Mouse (Mus musculus): Measurements from ENCODE around the gene Adgrl1.
A peak's percentile ranks its signal among the peaks of the same experiment; 100 is the strongest.

Adgrl1 gene

DNA sequence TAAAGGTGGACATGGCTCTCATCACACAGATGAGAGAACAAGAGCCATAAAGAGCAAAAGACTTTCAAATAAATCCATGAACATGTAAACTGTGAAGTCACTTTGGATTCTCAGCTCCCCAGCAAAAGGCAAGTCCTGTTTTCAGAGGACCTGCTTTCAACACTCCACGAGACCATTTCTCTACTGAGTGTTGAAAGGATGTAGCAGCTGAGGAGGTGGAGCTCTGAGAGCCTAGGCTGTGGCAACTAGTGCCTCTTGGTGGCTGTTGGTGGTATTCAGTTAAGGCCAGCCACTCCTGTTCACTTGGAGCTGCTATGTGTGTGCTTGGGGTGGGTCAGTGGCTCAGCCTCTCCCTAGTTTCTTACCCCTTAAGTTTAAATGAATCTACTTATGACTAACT, 56.9 kb downstream of the Adgrl1 start:
- H3K36me3 ChIP-seq (ENCODE audit: control insufficient read depth, insufficient read depth, low read length, poor library complexity, severe bottlenecking) = no peaks in the 10 kb centered on the region
- H3K27me3 ChIP-seq (ENCODE audit: control insufficient read depth, insufficient read depth, low read length, poor library complexity, severe bottlenecking) = no peaks in the 10 kb centered on the region
- DNase-seq (ENCODE audit: low read depth, low spot score) = peak; percentile 63

DNA sequence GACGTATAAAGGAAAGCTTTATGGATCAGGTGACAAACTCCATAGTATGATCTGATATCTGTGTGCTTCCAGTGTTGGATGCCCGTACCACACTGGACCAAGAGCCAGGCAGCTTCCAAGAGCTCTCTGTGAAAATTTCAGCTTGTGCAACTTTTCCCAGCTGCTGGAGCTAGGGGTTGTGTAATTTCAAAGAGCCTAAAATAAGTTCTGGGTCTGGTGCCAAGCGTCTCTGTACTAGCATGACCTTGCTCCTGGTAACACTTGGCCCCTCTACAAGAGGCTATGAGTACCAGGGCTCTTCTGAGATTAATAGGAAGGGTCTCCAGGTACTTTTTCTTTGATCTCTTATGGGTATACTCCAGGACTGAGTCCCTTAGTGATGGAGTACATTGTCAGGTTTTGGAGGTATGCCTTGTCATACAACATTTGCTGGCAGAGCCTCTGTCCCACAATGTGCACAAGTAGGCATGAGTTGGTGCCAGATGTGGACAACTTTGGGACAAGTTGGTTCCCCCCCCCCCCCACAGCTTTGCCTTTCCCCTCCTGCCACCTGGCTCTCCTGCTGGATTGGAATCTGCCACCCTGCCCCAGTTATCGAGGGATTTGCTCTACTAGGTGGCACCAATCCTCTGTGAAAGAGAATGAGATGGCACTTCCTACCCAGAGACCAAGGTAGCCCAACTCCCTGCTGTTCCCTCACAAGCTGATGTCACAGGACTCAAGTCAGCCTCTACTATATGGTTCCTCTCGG, 64.3 kb downstream of the Adgrl1 start:
- Histone ChIP-seq H3K27me3 (ENCODE audit: control insufficient read depth, insufficient read depth, low read length, poor library complexity, severe bottlenecking) (no peaks in the 10 kb centered on the region), H3K36me3 (ENCODE audit: control insufficient read depth, insufficient read depth, low read length, poor library complexity, severe bottlenecking) (no peaks in the 10 kb centered on the region)
- DNase-seq (ENCODE audit: low read depth, low spot score) = no peak

DNA sequence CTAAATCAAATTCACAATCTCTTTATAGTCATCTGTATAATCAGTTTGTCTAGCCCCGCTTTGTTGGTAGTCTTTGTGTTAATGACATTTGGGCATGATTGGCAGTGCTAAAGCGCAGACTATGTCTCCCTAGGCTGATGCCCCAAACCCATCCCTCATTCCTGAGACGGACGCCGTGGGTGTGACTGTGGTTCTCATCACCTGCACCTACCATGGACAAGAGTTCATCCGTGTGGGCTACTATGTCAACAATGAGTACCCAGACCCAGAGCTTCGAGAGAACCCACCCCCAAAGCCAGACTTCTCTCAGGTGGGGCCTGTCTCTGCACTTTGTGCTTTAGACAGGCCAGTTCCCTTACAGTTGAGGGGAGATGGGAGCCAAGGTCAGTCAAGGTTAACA, 67.8 kb downstream of the Adgrl1 start:
- Histone ChIP-seq H3K36me3 (ENCODE audit: control insufficient read depth, insufficient read depth, low read length, poor library complexity, severe bottlenecking) (no peaks in the 10 kb centered on the region), H3K27me3 (ENCODE audit: control insufficient read depth, insufficient read depth, low read length, poor library complexity, severe bottlenecking) (no peaks in the 10 kb centered on the region)
- DNase-seq (ENCODE audit: low read depth, low spot score) = no peak

DNA sequence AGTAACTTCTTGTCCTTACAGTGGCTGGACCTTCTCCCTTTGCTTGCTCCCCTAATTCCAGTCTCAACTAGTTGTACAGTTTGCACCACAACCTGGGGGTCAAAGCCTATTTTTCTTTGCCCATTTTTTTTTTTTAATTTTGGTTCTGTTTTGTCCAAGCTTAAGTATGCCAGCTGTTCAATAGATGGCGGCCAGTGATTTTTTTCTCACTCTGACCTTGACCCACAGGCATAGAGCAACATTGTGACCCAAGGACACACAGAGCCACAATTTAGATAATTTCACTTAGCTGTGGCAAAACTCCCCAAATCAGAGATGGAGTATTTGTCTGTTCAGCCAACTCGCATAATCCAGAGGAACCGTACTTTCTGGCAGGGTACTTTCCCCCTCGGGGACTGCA, 71.2 kb downstream of the Adgrl1 start:
- DNase-seq (ENCODE audit: low read depth, low spot score) = no peak
- H3K27me3 ChIP-seq (ENCODE audit: control insufficient read depth, insufficient read depth, low read length, poor library complexity, severe bottlenecking) = no peaks in the 10 kb centered on the region
- H3K36me3 ChIP-seq (ENCODE audit: control insufficient read depth, insufficient read depth, low read length, poor library complexity, severe bottlenecking) = no peaks in the 10 kb centered on the region

DNA sequence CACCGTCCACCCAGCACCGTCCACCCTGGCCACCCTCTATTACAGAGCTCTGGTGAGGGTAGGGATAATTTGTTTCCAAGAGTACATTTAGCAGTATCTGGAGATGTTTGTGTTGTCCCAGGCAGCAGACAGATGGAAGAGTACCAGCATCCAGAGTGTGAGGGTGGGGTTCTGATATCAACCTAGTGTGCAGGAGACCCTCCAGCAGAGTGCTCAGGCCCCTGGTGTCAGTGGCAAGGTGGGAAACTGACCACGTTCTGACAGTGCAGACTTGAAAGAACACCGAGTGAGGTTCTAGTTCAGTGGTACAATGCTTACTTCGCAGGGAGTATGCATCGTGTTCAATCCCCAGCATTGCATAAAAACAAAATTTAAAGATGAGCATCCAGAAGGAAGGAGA, 71.8 kb downstream of the Adgrl1 start:
- Histone ChIP-seq H3K36me3 (ENCODE audit: control insufficient read depth, insufficient read depth, low read length, poor library complexity, severe bottlenecking) (no peaks in the 10 kb centered on the region), H3K27me3 (ENCODE audit: control insufficient read depth, insufficient read depth, low read length, poor library complexity, severe bottlenecking) (no peaks in the 10 kb centered on the region)
- DNase-seq (ENCODE audit: low read depth, low spot score) = no peak

DNA sequence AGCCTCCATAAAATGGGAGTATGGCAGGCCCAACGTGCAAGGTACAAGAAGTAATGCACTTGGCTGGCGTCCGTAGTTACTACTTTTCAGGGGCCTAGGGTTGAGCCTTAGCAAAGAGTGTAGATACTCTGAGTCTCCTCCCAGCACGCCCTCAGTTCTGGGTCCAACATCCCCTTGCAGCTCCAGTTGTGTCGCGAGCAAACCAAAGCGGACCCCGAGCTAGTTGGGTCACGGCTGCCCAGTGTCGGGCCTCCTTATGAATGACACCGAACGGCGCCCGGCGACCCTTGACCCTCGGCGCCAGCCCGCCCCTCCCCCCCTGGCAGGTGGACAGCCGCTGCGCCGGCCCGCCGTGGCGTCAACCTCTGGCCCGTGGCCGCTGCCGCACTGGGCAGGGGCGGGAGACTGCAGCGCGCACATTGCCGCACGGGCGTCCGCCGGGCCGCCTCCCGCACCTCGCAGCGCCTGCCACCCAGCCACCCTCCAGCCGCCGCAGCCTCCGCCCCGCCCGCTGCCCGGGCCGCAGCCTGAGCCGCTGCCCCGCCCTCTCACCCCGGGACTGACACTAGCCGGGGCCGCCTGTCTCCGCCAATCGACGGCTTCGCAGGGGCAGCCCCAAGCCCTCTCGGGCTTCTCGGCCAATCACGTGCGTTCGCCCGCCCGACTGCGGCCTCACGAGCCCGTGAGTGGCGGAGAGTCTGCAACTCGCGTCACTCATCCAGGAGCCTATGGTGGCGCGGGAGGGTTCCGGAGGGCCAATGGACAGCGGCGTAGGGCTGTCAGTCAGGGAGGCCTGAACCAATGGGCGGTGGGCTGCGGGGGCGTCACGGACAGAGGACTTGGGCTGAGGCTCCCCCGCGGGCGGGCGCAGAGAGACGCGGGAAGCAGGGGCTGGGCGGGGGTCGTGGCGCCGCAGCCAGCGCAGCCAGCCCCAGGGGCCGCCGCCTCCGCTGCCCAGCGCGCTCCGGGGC, 72.5 kb downstream of the Adgrl1 start, which contains the start of gene Prkaca:
Gene Prkaca (plus strand): TSS at position 844 of the 971 bp plus-strand sequence.
- Histone ChIP-seq H3K36me3 (ENCODE audit: control insufficient read depth, insufficient read depth, low read length, poor library complexity, severe bottlenecking) (no peaks in the 10 kb centered on the region), H3K27me3 (ENCODE audit: control insufficient read depth, insufficient read depth, low read length, poor library complexity, severe bottlenecking) (no peaks in the 10 kb centered on the region)
- DNase-seq (ENCODE audit: low read depth, low spot score) = peak; percentile 98

DNA sequence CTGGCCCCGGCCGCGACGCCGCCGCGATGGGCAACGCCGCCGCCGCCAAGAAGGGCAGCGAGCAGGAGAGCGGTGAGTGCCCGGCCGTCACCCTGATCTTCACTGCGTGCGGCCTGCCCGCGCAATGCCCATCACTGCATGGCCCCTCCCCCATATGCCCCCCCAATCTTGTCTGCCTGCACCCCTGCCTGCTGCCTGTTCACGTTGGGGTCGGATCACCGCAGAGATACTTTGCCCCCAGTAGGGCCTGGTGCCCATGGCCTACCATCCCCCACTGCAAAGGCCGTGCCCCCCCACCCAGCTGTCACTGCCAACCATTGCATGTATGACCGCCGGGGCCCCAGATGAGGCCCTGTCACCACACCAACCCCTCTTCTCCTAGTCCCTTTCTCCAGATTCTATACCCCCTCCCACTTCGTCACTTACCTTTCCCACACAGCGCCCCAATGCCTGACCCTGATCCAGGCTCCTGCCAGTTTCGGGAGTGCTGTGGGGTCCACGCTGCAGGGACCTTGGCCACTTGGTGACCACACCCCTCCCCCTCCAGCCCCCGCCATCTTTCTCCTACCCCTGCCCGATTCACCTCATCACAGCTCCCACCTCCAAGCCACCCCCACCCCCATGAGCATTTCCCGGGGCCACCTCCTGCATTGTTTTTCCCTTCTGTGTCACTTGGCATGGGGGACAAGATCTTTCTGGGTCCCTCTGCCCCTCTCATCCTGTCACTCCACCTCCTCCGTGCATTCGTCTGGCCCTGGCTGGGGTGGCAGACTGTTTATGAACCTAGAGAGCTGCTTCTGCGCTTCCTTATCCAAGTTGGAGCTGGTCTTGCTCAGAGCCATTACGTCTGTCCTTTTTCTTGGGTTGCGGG, 73.5 kb downstream of the Adgrl1 start:
- peak; percentile 37 for DNase-seq (ENCODE audit: low read depth, low spot score)
- H3K27me3 ChIP-seq (ENCODE audit: control insufficient read depth, insufficient read depth, low read length, poor library complexity, severe bottlenecking) = no peaks in the 10 kb centered on the region

DNA sequence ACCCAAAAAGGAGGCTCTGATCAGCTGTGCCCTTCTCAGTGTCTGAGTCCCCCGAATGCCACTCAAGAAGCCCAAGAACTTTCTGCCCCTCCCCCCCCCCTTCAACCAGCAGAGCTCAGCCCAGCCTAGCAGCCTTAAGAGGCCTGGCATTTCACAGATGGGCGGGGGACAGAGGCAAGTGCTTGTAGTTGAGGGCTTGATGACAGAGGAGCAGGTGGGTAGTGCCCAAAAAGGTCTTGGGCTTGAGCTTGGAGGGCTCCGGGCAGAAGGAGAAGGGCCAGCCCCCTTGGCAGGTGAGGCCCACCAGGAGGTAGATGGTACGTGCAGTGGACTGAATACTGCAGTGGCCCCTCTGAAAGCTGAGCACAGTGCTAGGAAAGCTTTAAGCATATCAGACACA, 74.6 kb downstream of the Adgrl1 start:
- H3K27me3 ChIP-seq (ENCODE audit: control insufficient read depth, insufficient read depth, low read length, poor library complexity, severe bottlenecking) = no peaks in the 10 kb centered on the region
- H3K36me3 ChIP-seq (ENCODE audit: control insufficient read depth, insufficient read depth, low read length, poor library complexity, severe bottlenecking) = no peaks in the 10 kb centered on the region
- DNase-seq (ENCODE audit: low read depth, low spot score) = no peak

More for the DNA sequence above, 73.5 kb downstream of the Adgrl1 start:
- H3K36me3 ChIP-seq (ENCODE audit: control insufficient read depth, insufficient read depth, low read length, poor library complexity, severe bottlenecking) = no peaks in the 10 kb centered on the region

DNA sequence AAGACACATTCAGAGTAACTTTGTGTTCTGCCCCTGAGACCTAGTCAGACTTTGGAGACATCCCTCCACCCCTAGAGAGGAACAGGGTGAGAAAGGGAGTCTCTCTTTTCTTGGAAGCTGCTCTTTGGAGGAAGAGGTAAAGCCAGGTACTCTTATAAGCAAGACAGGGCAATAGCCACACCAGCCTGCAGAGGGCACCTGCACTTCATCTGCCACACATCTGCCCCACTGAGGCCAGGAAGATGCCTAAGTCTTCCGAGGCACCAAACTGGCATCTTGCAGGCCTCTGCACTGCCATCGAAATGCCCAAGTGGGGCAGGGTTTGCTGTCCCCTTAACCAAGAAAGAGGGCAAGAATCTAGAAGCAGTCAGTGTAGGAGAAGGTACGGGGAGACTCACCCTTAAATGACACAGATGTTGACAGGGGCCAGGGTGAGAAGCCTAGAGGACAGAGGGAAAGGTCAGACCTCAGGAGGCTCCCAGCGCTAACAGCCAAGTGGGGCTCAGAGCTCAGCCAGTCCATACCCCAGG, 76.3 kb downstream of the Adgrl1 start:
- Histone ChIP-seq H3K36me3 (ENCODE audit: control insufficient read depth, insufficient read depth, low read length, poor library complexity, severe bottlenecking) (no peaks in the 10 kb centered on the region), H3K27me3 (ENCODE audit: control insufficient read depth, insufficient read depth, low read length, poor library complexity, severe bottlenecking) (no peaks in the 10 kb centered on the region)
- peak; percentile 65 for DNase-seq (ENCODE audit: low read depth, low spot score)

DNA sequence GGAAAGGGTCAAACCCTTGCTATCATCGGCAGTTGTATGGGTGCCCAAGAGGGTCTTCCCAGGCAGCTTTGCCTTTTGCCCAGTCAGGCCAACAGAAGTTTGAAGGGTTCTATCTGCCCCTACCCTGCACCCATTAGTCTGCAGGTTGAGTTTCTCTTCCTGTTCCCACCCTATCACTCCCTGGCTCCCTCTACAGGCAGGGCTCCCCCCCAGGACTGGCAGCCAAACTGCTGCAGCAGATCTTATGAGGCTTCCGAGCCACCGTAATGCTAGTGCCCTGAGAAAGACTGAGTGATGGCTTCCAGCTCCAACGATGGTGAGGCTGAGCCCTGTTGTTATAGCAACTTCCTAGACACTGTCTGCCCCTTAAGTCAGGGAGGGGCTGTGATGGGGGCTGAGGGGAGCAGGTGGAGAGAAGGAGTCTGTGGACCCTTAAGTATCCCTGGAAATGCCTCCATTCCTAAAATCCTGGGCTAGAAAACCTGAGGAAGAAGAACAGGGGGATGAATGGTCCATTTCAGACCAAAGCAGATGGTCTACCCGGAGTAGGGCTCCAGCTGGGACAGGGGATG, 77.0 kb downstream of the Adgrl1 start:
- DNase-seq (ENCODE audit: low read depth, low spot score) = peak; percentile 43
- H3K27me3 ChIP-seq (ENCODE audit: control insufficient read depth, insufficient read depth, low read length, poor library complexity, severe bottlenecking) = no peaks in the 10 kb centered on the region

DNA sequence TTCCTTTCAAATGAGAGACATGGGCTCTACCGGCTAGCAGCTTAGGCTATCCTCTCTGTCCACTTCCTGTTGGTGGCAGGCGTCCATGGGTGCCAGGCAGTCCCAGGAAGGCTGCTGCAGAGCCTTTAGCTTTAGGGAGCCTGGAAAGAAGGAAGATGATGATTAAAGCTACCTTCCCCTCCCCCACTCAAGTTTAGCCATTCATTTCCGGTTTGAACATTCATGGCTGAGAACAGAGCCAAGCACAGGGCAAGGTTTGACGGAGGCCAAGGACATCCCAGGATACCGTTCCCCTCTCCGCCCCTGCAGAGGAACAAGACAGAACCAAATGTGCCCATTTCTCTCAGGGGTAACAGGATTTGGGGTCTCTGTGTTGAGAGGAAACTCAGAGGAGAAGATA, 77.7 kb downstream of the Adgrl1 start:
- Histone ChIP-seq H3K27me3 (ENCODE audit: control insufficient read depth, insufficient read depth, low read length, poor library complexity, severe bottlenecking) (no peaks in the 10 kb centered on the region), H3K36me3 (ENCODE audit: control insufficient read depth, insufficient read depth, low read length, poor library complexity, severe bottlenecking) (no peaks in the 10 kb centered on the region)
- DNase-seq (ENCODE audit: low read depth, low spot score) = no peak

More for the DNA sequence above, 77.0 kb downstream of the Adgrl1 start:
- no peaks in the 10 kb centered on the region for H3K36me3 ChIP-seq (ENCODE audit: control insufficient read depth, insufficient read depth, low read length, poor library complexity, severe bottlenecking)

DNA sequence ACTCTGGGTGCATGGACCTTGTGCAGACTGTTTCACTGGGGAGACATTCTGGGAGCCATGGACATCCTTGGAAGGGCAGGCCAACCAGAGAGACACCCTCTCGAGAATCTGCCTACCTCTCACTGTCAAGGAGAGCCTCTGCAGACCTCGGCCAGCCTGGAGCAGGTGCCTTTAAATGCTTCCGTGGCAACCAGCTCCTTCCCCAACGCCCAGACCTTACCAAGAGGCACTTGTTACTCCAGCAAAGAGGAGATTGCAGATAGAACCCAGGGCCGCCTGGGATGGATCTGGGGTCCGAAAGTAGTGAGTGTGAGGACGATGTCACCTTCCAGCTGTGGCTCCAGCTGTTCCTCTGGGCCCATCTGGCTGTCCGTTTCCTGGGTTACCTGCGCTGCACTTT, 78.3 kb downstream of the Adgrl1 start:
- DNase-seq (ENCODE audit: low read depth, low spot score) = no peak
- Histone ChIP-seq H3K27me3 (ENCODE audit: control insufficient read depth, insufficient read depth, low read length, poor library complexity, severe bottlenecking) (no peaks in the 10 kb centered on the region), H3K36me3 (ENCODE audit: control insufficient read depth, insufficient read depth, low read length, poor library complexity, severe bottlenecking) (no peaks in the 10 kb centered on the region)

DNA sequence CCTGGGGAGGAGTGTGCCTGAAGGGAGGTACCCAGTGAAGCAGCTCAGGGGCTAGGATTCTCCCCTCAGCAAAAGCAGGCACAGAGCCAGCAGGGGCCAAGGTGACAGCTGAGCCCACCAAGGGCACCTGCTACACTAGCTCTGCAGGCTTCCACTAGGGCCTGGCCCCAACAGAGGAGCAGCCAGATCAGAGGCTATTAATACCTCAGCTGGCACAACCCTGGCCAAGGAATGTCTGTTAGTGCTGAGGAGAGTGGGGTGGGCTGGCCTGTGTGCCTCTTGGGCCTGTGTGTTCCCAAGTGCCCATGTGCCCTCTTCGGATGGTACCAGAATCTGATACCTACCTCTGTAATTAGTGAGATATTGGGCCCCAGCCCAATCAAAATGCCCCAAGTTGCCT, 80.3 kb downstream of the Adgrl1 start:
- DNase-seq (ENCODE audit: low read depth, low spot score) = no peak
- 0 out of 2 replicates have a peak, but pooled peaks cover 2% of the 10 kb centered on the region for H3K36me3 ChIP-seq (ENCODE audit: control insufficient read depth, insufficient read depth, low read length, poor library complexity, severe bottlenecking)
- no peaks in the 10 kb centered on the region for H3K27me3 ChIP-seq (ENCODE audit: control insufficient read depth, insufficient read depth, low read length, poor library complexity, severe bottlenecking)

DNA sequence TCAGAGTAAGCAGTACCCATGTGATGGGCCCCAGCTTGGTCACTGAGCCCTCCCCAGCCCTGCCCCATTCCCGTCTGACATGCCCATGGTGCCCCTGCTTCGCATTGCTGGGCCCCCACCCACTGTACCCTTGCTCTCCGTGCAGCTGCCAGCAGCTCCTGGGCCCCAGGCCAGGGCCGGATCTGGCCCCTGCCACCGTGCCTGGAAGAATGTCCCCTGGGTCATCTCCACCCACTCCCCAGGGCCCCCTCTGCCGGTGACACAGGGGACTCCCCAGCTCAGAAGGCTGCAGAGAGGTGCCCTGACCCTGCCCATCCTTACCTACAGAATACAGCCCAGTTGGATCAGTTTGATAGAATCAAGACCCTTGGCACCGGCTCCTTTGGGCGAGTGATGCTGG, 80.9 kb downstream of the Adgrl1 start:
- Histone ChIP-seq H3K36me3 (ENCODE audit: control insufficient read depth, insufficient read depth, low read length, poor library complexity, severe bottlenecking) (peaks cover 2% of the 10 kb centered on the region; the same call in 1 of the 2 replicates), H3K27me3 (ENCODE audit: control insufficient read depth, insufficient read depth, low read length, poor library complexity, severe bottlenecking) (no peaks in the 10 kb centered on the region)
- no peak for DNase-seq (ENCODE audit: low read depth, low spot score)
